Mouse (Mus musculus) C2C12 (cell line): ENCODE data around the gene Slc22a13.

ENCODE experiments used
- CEBPB ChIP-seq: IDR thresholded peaks from one replicate; pipeline ENCODE4 v1.6.1; 2011; ENCODE audit warnings: low read depth, mild to moderate bottlenecking, control low read depth, moderate library complexity
- CTCF ChIP-seq: IDR thresholded peaks from one replicate; pipeline ENCODE4 v1.5.1; 2011; ENCODE audit not compliant: control insufficient read depth, insufficient read depth, insufficient read length

DNA sequence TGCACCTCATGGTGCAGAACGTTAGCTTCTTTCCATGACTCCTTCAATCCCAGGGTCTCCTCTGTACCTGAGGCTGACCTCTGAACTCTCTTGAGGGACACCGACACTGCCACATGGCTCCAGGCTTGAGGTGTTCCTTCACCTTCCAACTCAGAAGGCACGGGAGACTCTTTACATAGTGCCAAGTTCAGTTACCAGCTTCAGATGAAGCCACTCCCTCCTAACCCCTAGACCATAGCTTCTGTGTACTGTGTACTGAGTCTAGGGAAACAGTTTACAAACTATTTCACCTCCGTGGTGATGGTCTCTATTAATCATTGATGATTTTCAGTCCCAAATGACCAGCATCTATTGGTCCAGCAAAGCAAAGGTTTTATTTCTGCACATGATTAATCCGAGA lies 7.2 kb downstream of the Slc22a13 start:
- TF ChIP-seq CTCF (no peak), CEBPB (no peak)
